Mouse (Mus musculus): Measurements from ENCODE around the gene Sec24a. TPM values are rescaled to one million over a fixed set of nuclear protein-coding genes. Genes with fewer than 3 reads are reported as not detected.
A peak's percentile ranks its signal among the peaks of the same experiment; 100 is the strongest.

Gene Sec24a
- polyA plus RNA-seq, 1 experiment: 22.1 TPM

GRCm38 (mm10) chr11:51777478-51777877 lies 14.0 kb upstream of the Sec24a start:
- H3K4me1 ChIP-seq (ENCODE audit: control insufficient read depth, insufficient read depth, low read length): no peaks in the 10 kb centered on the region
- H3K36me3 ChIP-seq (ENCODE audit: control insufficient read depth, insufficient read depth, low read length): peaks cover 2% of the 10 kb centered on the region
- TF ChIP-seq POLR2A (IDR thresholded peaks at IDR 0.05; ENCODE audit: control insufficient read depth, low read depth, low read length) (no peak), CTCF (IDR thresholded peaks at IDR 0.05; ENCODE audit: control insufficient read depth, insufficient read depth, insufficient replicate concordance, low read depth, low read length) (no peak)
- no peaks in the 10 kb centered on the region for H3K27me3 ChIP-seq (ENCODE audit: control insufficient read depth, insufficient read depth, low read length)
- no peak overlapping the region for H3K4me3 ChIP-seq (ENCODE audit: control insufficient read depth, low read depth, low read length)
- no peak overlapping the region for H3K27ac ChIP-seq (ENCODE audit: control insufficient read depth, insufficient read depth, low read depth, low read length)

DNA sequence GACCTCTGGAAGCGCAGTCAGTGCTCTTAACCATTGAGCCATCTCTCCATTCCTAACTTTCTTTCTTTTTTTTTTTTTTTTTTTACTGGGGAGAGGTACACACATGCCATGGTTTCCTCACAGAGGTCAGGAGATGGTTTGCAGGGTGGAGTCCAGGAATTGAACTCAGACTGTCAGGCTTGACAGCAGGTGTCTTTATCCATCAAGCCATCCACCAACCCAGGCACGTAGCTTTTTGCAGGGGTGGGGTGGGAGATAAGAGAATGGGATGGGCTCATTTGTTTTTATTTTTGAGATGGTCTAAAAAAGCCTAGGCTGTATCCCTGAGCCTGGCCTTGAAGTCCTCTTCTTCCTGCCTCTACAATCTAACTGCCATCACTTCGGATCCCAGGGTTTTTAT lies 12.1 kb upstream of the Sec24a start:
- Histone ChIP-seq H3K27ac (ENCODE audit: control insufficient read depth, insufficient read depth, low read depth, low read length) (no peak overlapping the region), H3K4me1 (ENCODE audit: control insufficient read depth, insufficient read depth, low read length) (no peaks in the 10 kb centered on the region), H3K4me3 (ENCODE audit: control insufficient read depth, low read depth, low read length) (no peak overlapping the region), H3K27me3 (ENCODE audit: control insufficient read depth, insufficient read depth, low read length) (no peaks in the 10 kb centered on the region), H3K36me3 (ENCODE audit: control insufficient read depth, insufficient read depth, low read length) (peaks cover 2% of the 10 kb centered on the region)
- TF ChIP-seq POLR2A (IDR thresholded peaks at IDR 0.05; ENCODE audit: control insufficient read depth, low read depth, low read length) (no peak), CTCF (IDR thresholded peaks at IDR 0.05; ENCODE audit: control insufficient read depth, insufficient read depth, insufficient replicate concordance, low read depth, low read length) (no peak)

- H3K4me1 ChIP-seq (ENCODE audit: control insufficient read depth, insufficient read depth, low read length): no peaks in the 10 kb centered on the region
- peak overlapping the region; percentile 6; the same call in 1 of the 2 replicates for H3K27ac ChIP-seq (ENCODE audit: control insufficient read depth, insufficient read depth, low read depth, low read length)
- no peak overlapping the region for H3K4me3 ChIP-seq (ENCODE audit: control insufficient read depth, low read depth, low read length)
- no peak for TF ChIP-seq POLR2A (IDR thresholded peaks at IDR 0.05; ENCODE audit: control insufficient read depth, low read depth, low read length)
- no peaks in the 10 kb centered on the region for H3K27me3 ChIP-seq (ENCODE audit: control insufficient read depth, insufficient read depth, low read length)
- H3K36me3 ChIP-seq (ENCODE audit: control insufficient read depth, insufficient read depth, low read length): no peaks in the 10 kb centered on the region
Observed at GRCm38 (mm10) chr11:51768296-51768695, 4.9 kb upstream of the Sec24a start.

- H3K36me3 ChIP-seq (ENCODE audit: control insufficient read depth, insufficient read depth, low read length): no peaks in the 10 kb centered on the region
- H3K27me3 ChIP-seq (ENCODE audit: control insufficient read depth, insufficient read depth, low read length): no peaks in the 10 kb centered on the region
- no peak overlapping the region for H3K4me3 ChIP-seq (ENCODE audit: control insufficient read depth, low read depth, low read length)
- no peaks in the 10 kb centered on the region for H3K4me1 ChIP-seq (ENCODE audit: control insufficient read depth, insufficient read depth, low read length)
- TF ChIP-seq CTCF (IDR thresholded peaks at IDR 0.05; ENCODE audit: control insufficient read depth, insufficient read depth, insufficient replicate concordance, low read depth, low read length) (no peak), POLR2A (IDR thresholded peaks at IDR 0.05; ENCODE audit: control insufficient read depth, low read depth, low read length) (no peak)
- no peak overlapping the region for H3K27ac ChIP-seq (ENCODE audit: control insufficient read depth, insufficient read depth, low read depth, low read length)
Observed at GRCm38 (mm10) chr11:51767579-51768220, 4.3 kb upstream of the Sec24a start.

GRCm38 (mm10) chr11:51764816-51765215 lies 1.4 kb upstream of the Sec24a start:
- Histone ChIP-seq H3K27ac (ENCODE audit: control insufficient read depth, insufficient read depth, low read depth, low read length) (no peak overlapping the region), H3K36me3 (ENCODE audit: control insufficient read depth, insufficient read depth, low read length) (no peaks in the 10 kb centered on the region), H3K4me3 (ENCODE audit: control insufficient read depth, low read depth, low read length) (no peak overlapping the region), H3K4me1 (ENCODE audit: control insufficient read depth, insufficient read depth, low read length) (no peaks in the 10 kb centered on the region), H3K27me3 (ENCODE audit: control insufficient read depth, insufficient read depth, low read length) (no peaks in the 10 kb centered on the region)
- TF ChIP-seq POLR2A (IDR thresholded peaks at IDR 0.05; ENCODE audit: control insufficient read depth, low read depth, low read length) (no peak), CTCF (IDR thresholded peaks at IDR 0.05; ENCODE audit: control insufficient read depth, insufficient read depth, insufficient replicate concordance, low read depth, low read length) (no peak)

- H3K27me3 ChIP-seq (ENCODE audit: control insufficient read depth, insufficient read depth, low read length): no peaks in the 10 kb centered on the region
- H3K4me1 ChIP-seq (ENCODE audit: control insufficient read depth, insufficient read depth, low read length): no peaks in the 10 kb centered on the region
- no peaks in the 10 kb centered on the region for H3K36me3 ChIP-seq (ENCODE audit: control insufficient read depth, insufficient read depth, low read length)
- H3K4me3 ChIP-seq (ENCODE audit: control insufficient read depth, low read depth, low read length): peak overlapping the region; percentile 96
- H3K27ac ChIP-seq (ENCODE audit: control insufficient read depth, insufficient read depth, low read depth, low read length): peak overlapping the region; percentile 57
- TF ChIP-seq CTCF (IDR thresholded peaks at IDR 0.05; ENCODE audit: control insufficient read depth, insufficient read depth, insufficient replicate concordance, low read depth, low read length) (no peak), POLR2A (IDR thresholded peaks at IDR 0.05; ENCODE audit: control insufficient read depth, low read depth, low read length) (no peak)
Observed at GRCm38 (mm10) chr11:51763955-51764354, 521 bp upstream of the Sec24a start.

DNA sequence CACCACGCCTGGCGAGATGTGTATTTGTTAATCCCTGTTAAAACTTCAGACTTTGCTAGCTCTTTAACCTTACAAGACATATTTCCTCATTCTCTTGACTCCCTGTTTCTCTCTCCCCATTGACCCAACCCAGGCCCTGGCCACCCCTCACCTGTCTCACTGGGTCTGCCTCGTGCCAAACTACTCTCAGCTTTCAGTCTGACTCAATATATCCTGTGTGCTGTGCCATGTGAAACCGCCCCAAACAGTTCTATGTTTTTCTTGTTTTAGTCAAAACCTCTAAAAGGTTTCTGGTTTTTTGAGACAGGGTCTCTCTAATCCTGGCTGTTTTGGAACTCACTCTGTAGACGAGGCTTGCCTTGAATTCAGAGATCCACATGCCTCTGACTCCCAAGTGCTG lies 2.2 kb downstream of the Sec24a start:
- Histone ChIP-seq H3K27ac (ENCODE audit: control insufficient read depth, insufficient read depth, low read depth, low read length) (no peak overlapping the region), H3K4me1 (ENCODE audit: control insufficient read depth, insufficient read depth, low read length) (peaks cover 2% of the 10 kb centered on the region; the same call in 1 of the 2 replicates), H3K36me3 (ENCODE audit: control insufficient read depth, insufficient read depth, low read length) (no peaks in the 10 kb centered on the region), H3K27me3 (ENCODE audit: control insufficient read depth, insufficient read depth, low read length) (no peaks in the 10 kb centered on the region), H3K4me3 (ENCODE audit: control insufficient read depth, low read depth, low read length) (no peak overlapping the region)
- TF ChIP-seq CTCF (IDR thresholded peaks at IDR 0.05; ENCODE audit: control insufficient read depth, insufficient read depth, insufficient replicate concordance, low read depth, low read length): no peak
- TF ChIP-seq POLR2A (IDR thresholded peaks at IDR 0.05; ENCODE audit: control insufficient read depth, low read depth, low read length): no peak

All from testis, adult 2 months (tissue).